Mouse (Mus musculus) cortical plate, adult 2 months (tissue): ENCODE measurements around the gene Cyth3.

Experiments used
- CTCF ChIP-seq: fragments of 200-500 bp; IDR thresholded peaks from 2 replicates; pipeline ENCODE4 v1.5.1; 2011; ENCODE audit warnings: mild to moderate bottlenecking, control low read depth, low read length; ENCODE audit not compliant: insufficient read depth; ENCODE audit errors: extremely low read depth
- POLR2A ChIP-seq: fragments of 200-500 bp; IDR thresholded peaks from 2 replicates; pipeline ENCODE4 v1.6.1; 2011; ENCODE audit warnings: mild to moderate bottlenecking, low read length, control low read depth; ENCODE audit not compliant: insufficient read depth; ENCODE audit errors: extremely low read depth

DNA sequence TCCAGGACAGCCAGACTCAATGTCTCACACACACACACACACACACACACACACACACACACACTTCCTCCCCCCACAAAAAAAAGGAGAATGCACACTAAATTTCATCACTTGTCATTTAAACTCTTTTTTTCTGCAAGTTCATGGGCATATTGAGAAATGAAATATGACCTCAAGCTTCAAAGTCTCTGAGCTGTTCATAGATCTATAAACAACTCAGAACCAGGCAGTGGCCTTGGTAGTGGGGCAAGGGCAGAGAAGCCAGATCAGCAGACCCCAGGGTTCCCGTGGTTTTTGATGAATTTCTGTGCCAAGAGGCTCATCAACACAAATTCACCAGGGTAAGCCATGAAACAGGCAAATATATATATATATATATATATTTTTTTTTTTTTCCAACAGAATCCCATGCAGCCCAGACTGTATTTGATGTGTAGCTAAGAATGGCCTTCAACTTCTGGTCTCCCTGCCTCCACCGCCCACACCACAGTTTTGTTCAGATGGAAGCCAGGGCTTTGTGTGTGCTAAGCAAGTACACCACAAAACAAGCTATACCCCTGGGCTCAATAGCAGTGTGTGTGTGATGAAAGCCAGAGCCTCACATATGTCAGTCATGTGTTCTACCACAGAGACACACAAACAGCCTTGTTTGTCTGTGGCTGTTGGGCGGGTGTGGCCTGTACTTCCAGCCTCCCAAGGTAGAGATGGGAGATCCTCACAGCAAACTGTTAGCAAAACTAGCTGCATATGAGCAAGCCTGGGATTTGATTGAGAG is 27.8 kb upstream of the Cyth3 start:
- no peak for TF ChIP-seq CTCF
- no peak for TF ChIP-seq POLR2A
